Mouse (Mus musculus): ENCODE measurements around the gene Bbs9.

Gene Bbs9

DNA sequence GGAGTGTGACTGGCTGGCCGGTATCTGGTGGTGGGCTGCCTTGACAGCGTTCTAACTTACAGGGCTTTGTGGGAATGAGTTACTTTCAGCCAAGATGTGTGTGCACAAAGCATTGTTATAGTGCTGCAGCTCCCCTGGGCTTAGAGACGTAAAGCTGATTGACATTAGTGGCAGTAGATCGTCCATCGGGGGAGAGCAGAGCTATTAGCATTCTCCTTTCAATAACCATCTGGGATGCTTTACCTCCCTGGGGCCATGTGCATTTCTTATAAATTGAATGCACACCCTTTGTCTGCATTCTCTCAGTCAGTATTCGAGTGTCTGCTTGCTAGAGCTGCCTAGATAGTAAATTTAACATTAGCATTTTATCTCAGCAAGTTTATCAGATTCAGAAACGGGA, 214.7 kb downstream of the Bbs9 start:
- no peak for DNase-seq (ENCODE audit: low spot score)

DNA sequence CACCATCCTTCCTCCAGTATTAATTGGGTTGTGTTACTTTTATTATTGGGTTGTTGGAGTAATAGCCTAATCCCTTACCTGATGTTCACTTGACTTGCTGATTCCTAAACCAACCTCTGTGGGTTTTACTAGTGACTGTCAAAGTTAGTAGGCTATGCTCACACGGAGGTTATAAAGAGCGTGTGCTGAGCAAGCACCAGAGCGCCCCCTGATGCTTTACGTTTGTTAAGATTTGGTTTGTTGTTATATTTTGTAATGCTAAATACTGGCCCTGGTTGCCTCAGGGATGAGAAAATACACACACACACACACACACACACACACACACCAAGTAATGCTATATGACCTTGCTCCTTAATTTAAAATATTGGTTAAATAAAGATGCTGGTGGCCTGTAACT, 219.9 kb downstream of the Bbs9 start:
- DNase-seq (ENCODE audit: low spot score) = no peak

DNA sequence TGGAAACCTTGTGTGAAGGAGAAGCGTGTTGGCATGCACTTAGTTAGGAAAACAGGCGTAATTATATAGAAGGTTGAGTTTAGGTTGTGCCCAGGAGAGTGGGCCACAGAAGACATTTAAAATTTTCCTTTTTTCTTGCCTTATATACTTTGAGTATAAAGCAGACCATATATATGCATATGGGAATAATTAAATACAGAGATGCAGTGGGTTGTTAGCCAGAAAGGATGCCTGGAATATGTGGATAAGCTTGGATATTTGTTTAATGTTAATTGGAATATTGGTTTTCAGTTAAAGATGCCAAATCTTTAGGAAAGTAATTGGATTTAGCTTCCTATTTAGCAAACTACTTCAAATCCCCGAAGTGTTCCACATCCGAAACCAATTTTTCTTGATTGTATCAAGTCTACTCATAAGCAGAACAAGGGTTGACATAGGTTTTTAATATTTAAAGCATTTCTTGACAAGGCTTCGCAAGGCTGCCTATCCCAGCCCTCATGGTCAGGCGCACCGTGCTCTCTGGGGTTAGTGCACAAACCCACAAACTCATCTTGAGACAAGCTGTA, 221.4 kb downstream of the Bbs9 start:
- no peak for DNase-seq (ENCODE audit: low spot score)

DNA sequence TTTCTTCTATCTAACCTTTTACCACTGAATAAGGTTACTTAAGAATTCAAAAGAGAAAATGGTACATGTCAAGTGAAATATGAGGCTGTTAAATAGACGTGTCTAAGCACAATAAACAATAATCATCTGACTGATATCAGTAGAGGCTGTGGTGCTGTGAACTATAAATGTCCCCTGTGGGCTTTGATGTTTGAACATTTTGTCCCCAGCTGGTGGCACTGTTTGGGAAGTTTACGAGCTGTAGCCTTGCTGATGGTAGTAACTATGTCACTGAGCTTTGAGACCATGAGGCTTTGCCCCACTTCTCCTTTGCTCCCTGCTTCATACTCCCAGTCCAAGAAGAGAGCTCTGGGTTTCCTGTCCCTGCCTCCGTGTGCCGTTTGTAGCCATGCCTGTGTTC, 222.3 kb downstream of the Bbs9 start:
- no peak for DNase-seq (ENCODE audit: low spot score)

DNA sequence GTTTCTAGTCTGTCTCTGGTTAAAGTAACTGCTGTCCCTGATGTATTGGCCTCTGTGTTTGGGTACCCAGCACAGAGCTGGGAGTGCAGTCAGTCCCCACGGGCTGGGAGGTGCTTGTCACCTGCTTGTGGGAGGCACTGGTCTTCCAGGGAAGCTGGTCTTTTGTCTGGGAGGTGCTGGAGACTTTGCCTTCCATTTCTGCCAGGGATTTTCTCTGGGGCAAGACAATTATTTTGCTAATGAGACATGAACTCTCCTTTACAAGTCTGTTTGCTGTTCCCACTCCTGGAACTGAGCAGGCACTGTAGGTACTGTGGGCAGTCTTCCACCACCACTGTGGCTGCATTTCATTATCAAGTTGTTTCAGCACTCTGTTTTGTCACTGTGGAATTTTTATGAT, 223.0 kb downstream of the Bbs9 start:
- no peak for DNase-seq (ENCODE audit: low spot score)

DNA sequence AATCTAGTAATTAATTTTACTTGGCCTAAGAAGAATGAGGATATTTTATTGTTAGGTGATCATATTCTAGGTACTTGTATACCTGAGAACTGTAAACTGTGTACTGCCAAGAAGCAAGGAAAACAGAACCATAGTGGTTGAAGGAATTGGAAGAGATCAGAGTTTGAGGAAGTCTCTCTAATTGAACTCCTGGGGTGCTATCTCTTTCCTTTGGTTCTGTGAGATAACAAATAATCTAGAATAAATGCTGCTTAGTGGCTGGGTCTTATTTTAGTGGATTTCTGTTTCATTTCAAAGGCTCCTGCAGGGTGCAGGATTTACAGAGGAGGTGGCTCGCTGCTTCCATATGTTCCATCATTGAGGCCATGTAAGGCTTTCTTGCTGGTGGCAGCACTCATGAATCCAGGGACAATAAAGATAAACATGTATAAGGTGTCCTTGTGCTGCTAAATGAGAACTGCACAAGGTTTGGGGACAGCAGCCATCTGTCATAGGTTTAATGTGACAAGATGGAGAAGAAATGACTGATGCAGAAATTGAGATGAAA, 226.6 kb downstream of the Bbs9 start:
- DNase-seq (ENCODE audit: low spot score) = no peak

DNA sequence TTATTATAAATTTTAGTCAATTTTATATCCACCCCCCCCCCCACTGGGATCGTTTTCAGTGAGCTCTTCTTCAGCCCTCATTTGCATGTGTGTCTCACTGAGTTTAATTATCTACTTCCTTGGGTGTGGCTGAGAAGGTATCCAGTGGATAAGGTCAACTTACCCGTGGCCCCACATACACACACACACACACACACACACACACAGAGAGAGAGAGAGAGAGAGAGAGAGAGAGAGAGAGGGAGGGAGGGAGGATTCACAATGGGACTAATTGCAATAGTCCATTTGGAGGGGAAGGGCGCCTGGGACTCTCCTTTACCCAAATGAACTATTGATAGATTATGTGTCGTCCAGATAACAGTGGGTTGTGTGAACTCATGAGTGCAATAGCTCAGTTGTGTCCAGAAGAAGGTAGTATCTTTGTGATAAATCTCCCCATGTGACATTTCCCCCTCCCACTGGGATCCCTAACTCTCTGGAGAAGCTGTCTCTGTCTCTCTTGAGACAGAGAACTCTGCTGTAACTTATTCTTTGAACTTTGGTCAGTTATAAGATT, 227.4 kb downstream of the Bbs9 start:
- no peak for DNase-seq (ENCODE audit: low spot score)

DNA sequence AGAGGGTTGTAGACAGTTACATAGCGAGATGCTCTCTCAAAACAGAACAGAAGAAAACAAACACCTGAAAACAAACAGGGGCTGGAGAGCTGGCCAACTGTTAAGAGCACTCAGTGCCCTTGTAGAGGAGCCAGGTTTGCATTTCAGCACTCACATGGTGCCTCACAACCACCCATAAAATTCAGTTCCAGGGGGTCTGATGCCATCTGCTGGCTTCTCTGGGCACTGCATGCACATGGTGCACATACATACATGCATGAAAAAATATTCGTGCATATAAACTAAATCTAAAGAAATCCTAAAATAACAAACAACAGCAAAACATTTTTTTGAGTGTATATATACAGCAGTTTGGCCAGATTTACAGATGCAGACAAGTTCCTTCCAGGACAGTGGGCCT, 228.0 kb downstream of the Bbs9 start:
- no peak for DNase-seq (ENCODE audit: low spot score)

DNA sequence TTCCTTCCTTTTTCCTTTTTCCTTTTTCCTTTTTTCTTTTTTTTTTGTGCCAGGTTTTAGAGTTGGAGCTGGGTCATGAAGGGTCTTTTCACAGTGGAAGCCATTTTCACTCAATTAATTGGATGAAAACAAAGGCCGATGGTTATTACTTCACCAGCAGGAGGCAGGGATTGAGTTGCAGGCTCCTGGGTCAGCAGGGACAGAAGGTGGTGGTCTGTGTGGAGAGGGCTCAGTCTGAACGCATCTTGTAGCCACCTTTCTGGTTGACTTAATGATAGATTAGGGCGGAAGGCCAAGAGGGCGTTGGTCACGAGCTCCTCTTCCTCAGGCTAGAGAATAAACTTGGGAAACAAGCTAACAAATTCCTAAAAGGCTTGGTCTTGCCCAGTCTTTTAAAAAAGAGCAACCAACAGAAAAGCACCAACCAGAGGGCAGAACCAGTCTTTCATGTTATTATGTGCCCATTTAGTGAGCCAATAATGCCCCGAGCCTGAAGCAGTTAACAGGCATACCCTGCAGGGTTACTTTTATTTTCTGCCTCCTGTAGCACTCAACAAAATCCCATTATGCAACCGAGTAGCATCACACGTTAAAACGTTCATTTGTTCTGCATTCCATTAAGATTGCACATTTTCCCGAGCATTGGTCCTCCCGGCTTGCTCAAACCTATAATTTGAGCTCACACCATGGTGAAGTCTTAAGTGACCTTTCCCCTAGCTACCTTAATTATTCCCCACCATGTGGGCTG, 231.8 kb downstream of the Bbs9 start:
- DNase-seq (ENCODE audit: low spot score) = no peak

DNA sequence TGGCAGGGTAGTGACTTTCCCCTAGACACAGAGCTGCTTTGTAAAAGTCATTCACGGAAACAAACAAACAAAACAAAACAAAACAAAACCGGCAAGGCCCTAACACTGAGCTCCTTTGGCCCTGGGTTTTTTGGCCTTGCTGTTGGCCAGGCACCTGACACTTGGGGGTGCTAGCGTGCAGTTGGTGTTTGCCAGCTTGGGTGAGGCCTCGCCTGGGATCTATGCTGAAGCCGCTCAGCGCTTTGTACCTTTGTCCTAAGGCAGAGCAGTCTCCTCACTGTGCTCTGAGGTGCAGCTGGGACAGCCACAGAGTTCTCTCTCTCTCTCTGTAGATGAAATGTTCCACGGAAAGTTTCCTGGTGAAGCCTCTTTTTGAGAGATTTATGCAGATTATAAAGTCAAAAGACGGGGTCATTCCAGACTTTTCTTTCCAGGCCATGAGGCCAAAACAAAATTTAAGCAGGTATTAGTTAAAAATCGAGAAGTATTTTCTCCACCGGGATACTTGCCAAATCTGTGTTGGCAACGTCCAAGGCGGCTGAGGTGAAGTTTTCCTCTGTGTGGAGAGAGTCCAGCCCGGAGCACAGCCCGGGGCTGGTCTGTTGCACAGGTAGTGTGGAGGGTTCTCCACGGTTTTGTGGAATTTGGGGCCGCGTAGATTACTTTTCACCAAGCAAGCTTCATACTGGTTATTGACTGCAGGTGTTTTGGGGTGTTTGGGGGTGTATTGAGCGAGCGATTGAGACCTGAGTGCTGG, 233.6 kb downstream of the Bbs9 start:
- DNase-seq (ENCODE audit: low spot score) = peak; percentile 29

DNA sequence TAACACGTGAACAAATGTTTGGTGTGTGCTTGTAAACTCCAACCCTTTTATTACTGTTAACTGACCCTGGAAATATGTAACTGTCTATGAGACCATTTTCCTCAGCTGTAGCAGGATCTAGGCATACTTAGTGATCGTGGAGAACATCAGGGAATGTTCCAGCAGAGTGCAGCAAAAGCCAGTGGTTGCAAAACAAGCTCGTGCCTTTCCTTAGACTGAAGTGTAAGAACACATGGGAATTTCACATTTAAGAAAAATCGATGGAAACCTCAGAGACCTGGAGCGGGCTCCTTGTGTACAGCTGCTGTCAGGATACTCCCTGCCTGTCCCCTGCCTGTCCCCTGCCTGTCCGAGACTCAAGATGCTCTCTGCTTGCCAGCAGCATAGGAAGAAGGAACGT, 234.5 kb downstream of the Bbs9 start:
- no peak for DNase-seq (ENCODE audit: low spot score)

DNA sequence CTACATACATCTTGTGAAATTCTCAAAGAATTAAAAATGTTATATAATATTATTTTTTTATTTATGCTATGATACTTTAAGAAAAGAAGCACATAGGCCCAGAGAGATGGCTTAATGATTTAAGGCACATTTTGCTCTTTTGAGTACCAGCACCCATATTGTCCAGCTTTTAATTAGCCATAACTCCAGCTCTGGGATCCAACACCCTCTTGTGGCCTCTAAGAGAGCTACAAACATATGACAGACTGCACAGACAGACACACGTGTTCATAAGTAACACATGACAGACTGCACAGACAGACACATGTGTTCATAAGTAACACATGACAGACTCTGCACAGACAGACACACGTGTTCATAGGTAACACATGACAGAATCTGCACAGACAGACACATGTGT, 235.8 kb downstream of the Bbs9 start:
- no peak for DNase-seq (ENCODE audit: low spot score)

DNA sequence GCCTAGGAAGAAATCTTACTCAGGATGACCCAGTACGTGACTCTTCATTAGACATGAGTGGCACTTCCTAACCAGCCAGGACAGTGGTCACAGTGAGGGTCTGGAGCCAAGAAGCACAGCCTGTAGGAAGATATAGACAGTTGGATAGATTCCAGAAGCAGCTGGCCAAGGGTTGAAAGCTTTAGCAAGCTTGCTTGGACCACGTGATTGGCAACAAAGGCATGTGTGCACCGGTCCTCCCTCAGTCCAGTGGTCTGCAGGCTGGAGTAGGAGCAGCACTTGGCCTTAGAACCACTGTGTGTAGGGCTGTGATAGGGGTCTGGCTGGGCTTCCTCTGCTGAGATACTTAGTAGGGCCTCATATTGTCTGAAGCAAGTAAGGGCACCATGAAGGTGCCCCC, 237.2 kb downstream of the Bbs9 start:
- no peak for DNase-seq (ENCODE audit: low spot score)

DNA sequence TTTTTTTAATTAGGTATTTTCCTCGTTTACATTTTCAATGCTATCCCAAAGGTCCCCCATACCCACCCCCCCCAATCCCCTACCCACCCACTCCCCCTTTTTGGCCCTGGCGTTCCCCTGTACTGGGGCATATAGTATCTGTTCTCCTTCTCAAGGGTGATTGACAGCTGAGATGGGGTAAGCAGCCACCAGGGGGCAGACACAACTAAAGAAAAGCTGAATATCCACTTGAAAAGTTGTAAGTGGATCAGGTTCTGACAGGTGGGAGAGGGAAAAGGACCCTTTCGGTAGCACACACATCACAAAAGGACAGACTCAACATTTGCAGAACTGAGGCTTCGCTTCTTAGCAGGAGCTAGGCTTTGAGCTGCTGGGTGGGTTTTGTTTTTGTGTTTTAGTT, 237.8 kb downstream of the Bbs9 start:
- peak; percentile 35 for DNase-seq (ENCODE audit: low spot score)

DNA sequence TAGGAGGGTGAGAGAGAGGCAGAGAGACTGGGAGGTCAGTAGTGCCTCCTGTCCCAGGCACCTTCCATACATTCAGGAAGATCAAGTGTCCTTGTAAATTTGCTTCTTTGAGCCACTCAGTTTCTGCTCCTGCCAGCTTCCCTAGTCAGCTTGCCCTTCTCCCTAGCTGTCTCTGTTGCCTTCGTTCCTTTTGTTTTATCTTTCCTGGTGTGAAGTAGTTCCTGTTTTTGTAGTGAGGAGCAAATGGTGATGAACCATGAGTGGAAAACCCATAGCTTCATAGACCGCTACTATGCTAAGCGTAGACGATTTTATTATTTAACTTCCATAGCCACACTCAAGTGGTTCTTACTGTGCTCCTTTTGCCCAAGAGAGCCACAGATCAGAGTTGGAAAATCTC, 242.1 kb downstream of the Bbs9 start:
- DNase-seq (ENCODE audit: low spot score) = no peak

DNA sequence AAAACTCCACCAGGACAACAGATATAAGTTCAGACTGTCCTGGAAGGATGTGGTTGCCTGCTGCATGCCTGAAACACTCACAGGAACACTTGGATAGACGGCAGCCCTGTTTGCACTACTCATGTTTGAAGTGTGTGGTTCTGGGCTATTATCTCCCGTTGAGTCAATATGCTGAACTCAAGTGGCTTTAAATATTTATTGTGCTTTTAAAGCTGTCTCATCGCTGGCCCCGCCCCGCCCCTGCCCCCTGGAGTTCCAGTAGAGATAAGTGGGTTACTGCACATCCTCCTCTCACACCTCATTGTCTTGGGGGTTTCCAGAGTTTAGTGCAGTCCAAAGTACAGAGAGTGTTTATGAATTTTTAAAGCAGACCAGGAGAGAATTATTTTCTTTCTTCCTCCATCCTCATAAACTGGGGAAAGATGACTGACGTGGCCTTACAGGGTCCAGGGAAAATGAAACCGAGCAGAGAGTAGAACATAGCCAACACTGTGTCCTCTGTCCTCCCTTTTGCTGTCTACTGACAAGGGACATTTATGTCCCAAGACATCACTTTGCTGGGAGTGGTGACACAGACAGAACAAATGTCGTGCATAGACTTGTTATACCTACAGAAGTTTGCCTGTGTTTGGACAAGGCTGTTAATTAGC, 242.8 kb downstream of the Bbs9 start:
- no peak for DNase-seq (ENCODE audit: low spot score)

DNA sequence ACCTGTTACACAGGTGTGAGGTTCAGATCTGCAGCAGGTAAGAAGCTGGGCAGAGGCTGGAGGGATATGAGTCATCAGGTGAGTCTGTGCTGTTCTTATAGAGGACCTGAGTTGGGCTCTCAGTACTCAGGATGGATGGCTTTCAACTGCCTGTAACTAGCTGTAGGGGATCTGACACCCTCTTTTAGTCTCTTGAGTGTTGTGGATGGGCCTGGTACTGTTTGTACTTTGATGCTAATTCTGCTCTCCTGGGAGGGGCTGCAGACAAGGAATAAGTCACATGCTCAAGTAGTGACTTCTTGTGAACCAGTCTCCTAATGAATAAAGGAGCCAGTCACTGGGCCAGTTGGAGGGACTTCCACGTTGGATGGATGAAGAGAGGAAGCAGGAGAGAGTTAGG, 257.1 kb downstream of the Bbs9 start:
- DNase-seq (ENCODE audit: low spot score) = no peak

DNA sequence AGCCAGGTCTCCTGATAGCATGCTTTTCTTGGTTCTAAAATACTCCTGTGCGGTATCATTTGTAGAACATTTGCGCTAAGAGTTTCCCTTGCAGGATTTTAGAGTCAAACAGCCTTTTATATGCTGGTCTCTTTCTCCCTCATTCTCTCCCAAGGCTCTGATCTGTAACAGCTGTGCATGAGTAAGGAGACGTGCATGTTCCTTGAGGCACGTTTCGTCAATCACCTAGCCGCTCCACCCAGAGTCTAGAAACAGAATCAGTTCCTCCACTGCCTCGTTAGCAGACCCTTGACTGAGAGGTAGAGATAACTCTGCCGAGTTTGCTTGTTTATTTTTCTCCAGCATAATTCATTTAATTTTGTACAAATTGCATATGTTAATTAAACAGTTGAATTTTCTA, 259.4 kb downstream of the Bbs9 start:
- no peak for DNase-seq (ENCODE audit: low spot score)

DNA sequence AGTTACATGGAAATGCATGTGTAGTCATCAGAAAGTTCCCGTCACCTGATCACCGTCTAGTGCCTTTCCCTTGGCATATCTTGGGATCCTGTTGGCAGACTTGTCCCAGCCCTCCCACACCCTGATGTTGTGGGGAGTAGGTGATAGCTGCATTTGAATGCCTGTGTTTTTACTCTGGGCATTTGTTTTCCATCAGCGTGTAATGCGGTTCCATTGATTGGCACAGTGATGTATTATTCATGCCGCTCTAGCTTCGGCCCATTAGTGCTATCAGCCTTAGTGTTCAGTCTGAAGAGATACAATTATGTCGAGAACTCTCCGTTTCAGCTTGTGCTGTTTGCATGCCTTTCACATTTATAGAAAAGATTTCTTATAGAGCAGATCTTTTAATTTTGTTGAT, 259.9 kb downstream of the Bbs9 start:
- no peak for DNase-seq (ENCODE audit: low spot score)

DNA sequence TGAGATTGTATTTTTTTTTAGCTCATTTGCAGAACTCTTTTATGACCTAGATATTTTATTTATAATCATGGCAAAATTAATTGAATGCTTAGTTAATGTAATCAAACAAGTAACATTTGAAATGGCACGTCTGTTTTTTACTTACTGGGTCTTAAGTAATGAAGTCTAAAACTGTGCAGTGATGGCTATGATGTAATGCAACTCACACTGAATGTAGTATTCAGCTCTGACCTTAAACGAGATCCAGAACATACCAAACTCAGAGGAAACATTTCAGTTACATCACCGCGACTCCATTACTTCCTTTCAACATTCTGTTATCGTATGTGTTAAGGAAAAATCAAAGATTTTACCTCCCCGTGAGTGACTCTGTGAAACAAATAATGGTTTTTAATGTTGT, 262.4 kb downstream of the Bbs9 start:
- DNase-seq (ENCODE audit: low spot score) = no peak

DNA sequence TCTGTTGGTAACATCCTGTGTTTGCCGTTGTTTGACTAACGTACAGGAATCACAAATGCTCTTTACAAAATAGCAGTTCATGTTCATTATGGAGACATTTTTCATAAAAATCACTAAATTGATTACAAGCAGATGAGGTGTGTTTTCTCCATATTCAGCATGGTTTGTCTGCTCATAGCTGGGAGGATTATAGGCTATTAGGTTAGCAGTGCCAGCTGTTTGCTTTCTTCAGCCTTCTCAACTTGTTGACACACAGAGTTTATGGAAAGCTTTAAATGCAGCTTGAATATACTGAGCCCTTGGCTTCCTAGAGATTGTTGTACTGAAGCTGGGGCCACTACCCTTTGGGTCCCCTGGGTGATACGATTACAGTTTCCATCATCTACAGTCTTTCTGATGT, 263.3 kb downstream of the Bbs9 start:
- no peak for DNase-seq (ENCODE audit: low spot score)

DNA sequence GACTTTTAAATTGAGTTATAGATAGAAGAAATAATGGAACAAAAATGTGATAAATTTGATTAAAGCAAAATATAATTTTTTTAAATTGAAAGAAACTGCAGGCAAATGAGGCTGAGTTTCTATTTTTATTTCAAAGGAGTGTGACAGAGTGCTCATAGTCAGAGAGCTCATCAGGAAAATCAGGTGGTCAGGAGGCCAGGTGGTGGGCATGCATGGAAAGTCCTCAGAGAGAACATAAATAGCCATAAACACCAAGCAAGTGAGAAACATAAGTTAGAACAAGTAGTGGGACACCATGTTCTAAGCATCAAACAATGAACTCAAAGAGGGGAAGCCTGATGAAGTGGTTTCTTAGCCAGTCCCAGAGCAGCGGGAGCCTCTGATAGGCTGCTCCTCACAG, 266.5 kb downstream of the Bbs9 start:
- DNase-seq (ENCODE audit: low spot score) = no peak
